Mouse (Mus musculus): ENCODE results near the gene Snx29. TPM values are rescaled to one million over a fixed set of nuclear protein-coding genes. Genes with fewer than 3 reads are reported as not detected.

The Snx29 gene
- total and polyA plus RNA-seq, 2 experiments from 2014 or later: 7.0 to 22.8 TPM

DNA sequence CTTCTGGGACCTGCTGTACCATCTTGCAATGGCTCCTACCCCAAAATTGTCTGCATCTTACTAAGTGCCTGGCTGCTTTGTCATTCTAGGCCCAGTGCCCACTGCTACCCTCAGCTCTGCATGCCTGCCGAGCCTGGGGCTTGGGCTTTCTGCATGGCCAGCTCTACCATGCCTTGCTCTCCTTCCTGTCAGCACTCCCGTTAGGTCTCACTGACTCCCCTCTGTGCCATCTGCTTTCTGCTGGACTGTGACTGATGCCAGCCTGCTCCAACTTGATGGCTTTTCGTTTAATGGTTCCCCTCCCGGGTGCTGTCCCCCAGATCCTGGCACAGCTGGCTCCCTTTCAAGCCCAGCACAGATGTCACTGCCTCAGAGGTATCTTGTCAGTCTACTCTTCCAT lies 150.1 kb downstream of the Snx29 start:
- WGBS: 66% methylated on average over 4 of the region's 4 CpGs
- no peak overlapping the region for H3K27ac ChIP-seq (ENCODE audit: low read depth, low read length)
- no peaks in the 10 kb centered on the region for H3K27me3 ChIP-seq (ENCODE audit: insufficient read depth, low read length)
- no peaks in the 10 kb centered on the region for H3K36me3 ChIP-seq (ENCODE audit: insufficient read depth, low read length)
- ATAC-seq (ENCODE audit: low FRiP score): no peak; the same call in 1 of the 2 replicates
- no peaks in the 10 kb centered on the region for H3K9me3 ChIP-seq (ENCODE audit: low read length)
- no peak overlapping the region for H3K9ac ChIP-seq (replicated peaks; ENCODE audit: low read length, poor library complexity, severe bottlenecking)
- H3K4me3 ChIP-seq (ENCODE audit: low read depth, low read length): no peak overlapping the region
- TF ChIP-seq CTCF (IDR thresholded peaks at IDR 0.05): no peak
- no peak overlapping the region for H3K4me2 ChIP-seq (ENCODE audit: low read depth, low read length, poor library complexity, severe bottlenecking)
- peak; percentile 80 for DNase-seq (ENCODE audit: low spot score)
- H3K4me1 ChIP-seq (ENCODE audit: insufficient read depth, low read length): no peaks in the 10 kb centered on the region; the same call in 1 of the 2 replicates

DNA sequence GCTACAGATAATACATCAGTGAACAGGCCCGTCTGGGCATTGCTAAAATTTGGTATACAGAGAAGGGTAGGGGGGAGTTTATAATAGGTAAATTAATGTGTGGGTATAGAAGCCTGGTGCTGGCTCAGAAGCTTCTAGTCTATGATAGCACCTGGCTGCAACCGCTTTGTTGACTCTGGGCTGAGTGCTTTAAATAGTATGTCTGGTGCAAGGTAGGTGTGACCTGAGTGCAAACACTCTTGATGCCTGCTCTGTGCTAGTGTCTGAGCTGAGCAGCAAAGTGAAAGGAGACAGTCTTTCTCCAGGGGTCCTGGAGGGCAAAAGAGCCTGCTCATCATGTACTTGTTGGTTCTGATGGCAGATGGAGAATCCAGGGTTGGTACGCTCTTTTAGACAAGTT lies 150.8 kb downstream of the Snx29 start:
- TF ChIP-seq CTCF (IDR thresholded peaks at IDR 0.05): no peak
- Histone ChIP-seq H3K4me3 (ENCODE audit: low read depth, low read length) (no peak overlapping the region), H3K4me1 (ENCODE audit: insufficient read depth, low read length) (no peaks in the 10 kb centered on the region; the same call in 1 of the 2 replicates), H3K27me3 (ENCODE audit: insufficient read depth, low read length) (no peaks in the 10 kb centered on the region), H3K9me3 (ENCODE audit: low read length) (no peaks in the 10 kb centered on the region), H3K4me2 (ENCODE audit: low read depth, low read length, poor library complexity, severe bottlenecking) (no peak overlapping the region), H3K9ac (replicated peaks; ENCODE audit: low read length, poor library complexity, severe bottlenecking) (no peak overlapping the region), H3K27ac (ENCODE audit: low read depth, low read length) (no peak overlapping the region), H3K36me3 (ENCODE audit: insufficient read depth, low read length) (no peaks in the 10 kb centered on the region)
- no peak for ATAC-seq (ENCODE audit: low FRiP score)
- WGBS: 95% methylated on average over 3 of the region's 3 CpGs
- no peak for DNase-seq (ENCODE audit: low spot score)

DNA sequence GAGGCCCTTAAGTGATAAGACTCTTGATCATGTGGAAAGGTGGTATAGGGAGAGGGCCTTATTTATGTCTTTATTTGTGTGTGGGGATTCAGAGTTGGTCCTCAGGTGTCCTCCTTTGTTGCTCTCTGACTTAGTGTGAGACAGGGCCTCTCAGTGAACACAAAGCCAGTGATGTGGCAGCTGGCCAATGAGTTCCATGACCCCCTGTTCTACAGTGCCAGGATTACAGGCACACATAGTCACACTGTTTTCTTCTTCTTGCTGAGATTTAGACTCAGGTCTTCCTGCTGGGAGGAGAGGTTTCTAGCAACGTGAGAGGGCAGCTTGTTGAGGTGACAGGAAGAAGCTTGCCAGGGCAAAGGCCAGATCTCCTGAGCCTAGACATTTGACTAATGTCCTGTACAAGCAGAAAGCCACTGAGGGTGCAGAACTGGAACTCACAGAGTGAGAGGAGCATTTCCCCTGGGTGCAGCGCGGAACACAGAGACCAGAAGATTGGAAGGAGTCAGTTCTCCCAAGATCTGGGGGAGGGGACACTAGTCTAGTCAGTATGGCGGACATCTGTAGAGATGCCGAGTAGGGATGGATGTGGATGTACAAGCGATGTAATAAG lies 151.3 kb downstream of the Snx29 start:
- no peak overlapping the region for H3K9ac ChIP-seq (replicated peaks; ENCODE audit: low read length, poor library complexity, severe bottlenecking)
- H3K4me2 ChIP-seq (ENCODE audit: low read depth, low read length, poor library complexity, severe bottlenecking): no peak overlapping the region
- ATAC-seq (ENCODE audit: low FRiP score): no peak
- DNase-seq (ENCODE audit: low spot score): no peak
- TF ChIP-seq CTCF (IDR thresholded peaks at IDR 0.05): no peak
- no peaks in the 10 kb centered on the region for H3K9me3 ChIP-seq (ENCODE audit: low read length)
- no peaks in the 10 kb centered on the region for H3K36me3 ChIP-seq (ENCODE audit: insufficient read depth, low read length)
- no peaks in the 10 kb centered on the region; the same call in 1 of the 2 replicates for H3K4me1 ChIP-seq (ENCODE audit: insufficient read depth, low read length)
- no peak overlapping the region for H3K4me3 ChIP-seq (ENCODE audit: low read depth, low read length)
- no peak overlapping the region for H3K27ac ChIP-seq (ENCODE audit: low read depth, low read length)
- H3K27me3 ChIP-seq (ENCODE audit: insufficient read depth, low read length): no peaks in the 10 kb centered on the region
- 87% methylated on average over 6 of the region's 6 CpGs for WGBS

DNA sequence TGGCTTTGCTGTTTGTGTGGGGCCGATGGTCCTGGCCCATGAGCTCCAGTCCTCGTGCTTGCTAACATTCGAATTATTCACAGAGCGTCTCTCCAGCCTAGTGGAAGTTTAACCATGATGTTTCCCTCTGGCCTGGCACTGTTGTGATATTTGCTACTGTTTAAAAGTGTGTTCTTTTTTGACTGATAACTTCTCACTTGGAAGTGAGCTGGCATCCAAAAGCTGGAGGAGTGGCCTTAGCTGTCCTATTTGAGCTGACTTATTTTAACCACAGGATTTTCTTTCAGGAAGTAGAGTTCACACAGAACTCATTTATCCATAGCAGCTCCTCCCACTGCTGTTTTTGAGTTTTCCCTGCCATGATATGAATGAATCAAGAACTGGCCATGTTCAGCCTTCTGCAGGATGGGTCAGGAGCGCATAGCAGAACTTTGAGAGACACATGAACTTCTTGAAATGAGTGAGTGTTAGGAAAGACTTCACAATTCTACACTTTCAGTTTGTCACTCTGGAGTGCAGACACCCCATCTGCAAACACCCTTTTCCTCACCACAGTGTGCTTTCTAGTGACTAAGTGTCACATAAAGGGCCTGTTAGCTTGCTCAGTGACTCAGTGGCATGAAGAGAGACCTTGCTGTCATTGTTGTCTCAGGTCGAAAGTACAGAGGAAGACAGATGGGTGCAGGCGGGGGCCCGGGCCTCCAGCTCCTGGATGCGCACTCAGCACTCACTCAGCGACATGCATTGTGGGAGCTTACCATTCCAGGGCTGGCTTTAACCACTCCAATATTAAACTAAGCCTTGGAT lies 152.6 kb downstream of the Snx29 start:
- 89% methylated on average over 10 of the region's 10 CpGs for WGBS
- no peak overlapping the region for H3K4me3 ChIP-seq (ENCODE audit: low read depth, low read length)
- no peaks in the 10 kb centered on the region for H3K9me3 ChIP-seq (ENCODE audit: low read length)
- no peaks in the 10 kb centered on the region for H3K36me3 ChIP-seq (ENCODE audit: insufficient read depth, low read length)
- DNase-seq (ENCODE audit: low spot score): no peak
- no peak overlapping the region for H3K27ac ChIP-seq (ENCODE audit: low read depth, low read length)
- ATAC-seq (ENCODE audit: low FRiP score): no peak
- no peak overlapping the region for H3K4me2 ChIP-seq (ENCODE audit: low read depth, low read length, poor library complexity, severe bottlenecking)
- no peak for TF ChIP-seq CTCF (IDR thresholded peaks at IDR 0.05)
- no peaks in the 10 kb centered on the region; the same call in 1 of the 2 replicates for H3K4me1 ChIP-seq (ENCODE audit: insufficient read depth, low read length)
- no peak overlapping the region for H3K9ac ChIP-seq (replicated peaks; ENCODE audit: low read length, poor library complexity, severe bottlenecking)
- H3K27me3 ChIP-seq (ENCODE audit: insufficient read depth, low read length): no peaks in the 10 kb centered on the region

DNA sequence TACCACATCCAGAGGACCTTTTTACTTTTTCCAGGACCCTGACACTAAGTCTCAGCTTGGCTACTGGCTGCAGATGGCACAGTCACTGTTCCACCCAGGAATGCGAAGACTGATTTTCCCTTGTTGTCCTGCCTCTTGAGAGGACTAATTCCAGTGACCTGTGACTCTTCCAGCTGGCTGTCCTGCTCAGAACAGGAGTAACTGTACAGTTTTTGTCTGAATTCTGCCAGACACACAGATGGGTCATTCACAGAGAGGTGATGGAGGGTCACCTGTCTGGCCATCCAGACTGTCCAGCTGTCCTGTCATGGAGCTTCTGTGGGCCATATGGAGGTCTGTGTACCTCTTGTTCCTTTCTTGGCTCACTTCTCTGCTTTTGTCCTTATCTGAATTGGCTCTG lies 153.6 kb downstream of the Snx29 start:
- WGBS: 89% methylated on average over 1 of the region's 1 CpGs
- no peaks in the 10 kb centered on the region for H3K27me3 ChIP-seq (ENCODE audit: insufficient read depth, low read length)
- H3K4me1 ChIP-seq (ENCODE audit: insufficient read depth, low read length): no peaks in the 10 kb centered on the region; the same call in 1 of the 2 replicates
- TF ChIP-seq CTCF (IDR thresholded peaks at IDR 0.05): no peak
- H3K4me2 ChIP-seq (ENCODE audit: low read depth, low read length, poor library complexity, severe bottlenecking): no peak overlapping the region
- no peak for DNase-seq (ENCODE audit: low spot score)
- H3K9me3 ChIP-seq (ENCODE audit: low read length): no peaks in the 10 kb centered on the region
- no peak overlapping the region for H3K9ac ChIP-seq (replicated peaks; ENCODE audit: low read length, poor library complexity, severe bottlenecking)
- ATAC-seq (ENCODE audit: low FRiP score): no peak
- peaks cover 3% of the 10 kb centered on the region; the same call in 1 of the 2 replicates for H3K36me3 ChIP-seq (ENCODE audit: insufficient read depth, low read length)
- H3K4me3 ChIP-seq (ENCODE audit: low read depth, low read length): no peak overlapping the region
- H3K27ac ChIP-seq (ENCODE audit: low read depth, low read length): no peak overlapping the region

DNA sequence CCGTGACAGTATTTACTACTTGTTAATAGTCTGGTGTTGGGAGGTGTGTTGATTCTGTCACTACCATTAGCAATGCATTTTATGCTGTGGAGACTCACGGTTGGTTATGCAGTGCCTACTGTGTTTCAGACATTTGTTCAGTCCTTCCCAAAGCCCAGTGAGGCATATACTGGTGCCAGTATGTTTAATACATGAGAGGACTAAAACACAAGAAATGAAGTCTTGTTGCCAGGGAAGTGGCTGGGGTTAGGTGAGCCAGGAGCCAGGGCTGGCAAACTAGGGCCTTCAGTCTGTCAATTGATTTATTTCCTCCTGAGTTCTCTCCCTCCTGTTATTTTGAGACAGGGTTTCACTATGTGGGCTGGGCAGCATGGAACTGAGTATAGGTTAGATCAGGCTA lies 154.3 kb downstream of the Snx29 start:
- no peak for TF ChIP-seq CTCF (IDR thresholded peaks at IDR 0.05)
- no peaks in the 10 kb centered on the region; the same call in 1 of the 2 replicates for H3K4me1 ChIP-seq (ENCODE audit: insufficient read depth, low read length)
- DNase-seq (ENCODE audit: low spot score): no peak
- H3K36me3 ChIP-seq (ENCODE audit: insufficient read depth, low read length): peaks cover 3% of the 10 kb centered on the region; the same call in 1 of the 2 replicates
- no peak overlapping the region for H3K4me2 ChIP-seq (ENCODE audit: low read depth, low read length, poor library complexity, severe bottlenecking)
- no peak overlapping the region for H3K4me3 ChIP-seq (ENCODE audit: low read depth, low read length)
- ATAC-seq (ENCODE audit: low FRiP score): no peak
- 82% methylated on average over 2 of the region's 2 CpGs for WGBS
- no peaks in the 10 kb centered on the region for H3K27me3 ChIP-seq (ENCODE audit: insufficient read depth, low read length)
- no peak overlapping the region for H3K9ac ChIP-seq (replicated peaks; ENCODE audit: low read length, poor library complexity, severe bottlenecking)
- H3K27ac ChIP-seq (ENCODE audit: low read depth, low read length): no peak overlapping the region
- no peaks in the 10 kb centered on the region for H3K9me3 ChIP-seq (ENCODE audit: low read length)
